Mouse (Mus musculus) lung, embryonic 16.5 days (tissue): ENCODE measurements around the gene Tmem8b. TPM values are rescaled to one million over a fixed set of nuclear protein-coding genes. Genes with fewer than 3 reads are reported as not detected.

Source experiments
- ATAC-seq: fragments of 200-750 bp; cut with Nextera tagmentation; 2 replicates; pipeline ENCODE4 v1.8.0; 2017; ENCODE audit warnings: low read depth, mild to moderate bottlenecking, moderate library complexity
- H3K27ac ChIP-seq: fragments of 300-500 bp; sonication (generic); 2 replicates; pipeline ENCODE4 v1.5.1; 2014; ENCODE audit warnings: mild to moderate bottlenecking, control low read depth, low read length
- H3K27me3 ChIP-seq: fragments of 300-500 bp; sonication (generic); 2 replicates; pipeline ENCODE4 v1.6.1; 2014; ENCODE audit warnings: low read depth, low read length, mixed read lengths; ENCODE audit not compliant: control insufficient read depth, insufficient read depth
- H3K36me3 ChIP-seq: fragments of 300-500 bp; sonication (generic); 2 replicates; pipeline ENCODE4 v1.6.1; 2014; ENCODE audit warnings: low read length; ENCODE audit not compliant: control insufficient read depth, insufficient read depth
- H3K4me1 ChIP-seq: fragments of 300-500 bp; sonication (generic); replicated peaks from 2 replicates; pipeline ENCODE4 v1.6.1; 2014; ENCODE audit warnings: low read length, mixed read lengths; ENCODE audit not compliant: control insufficient read depth, insufficient read depth
- H3K4me2 ChIP-seq: fragments of 300-500 bp; sonication (generic); 2 replicates; pipeline ENCODE4 v1.6.1; 2014; ENCODE audit warnings: low read depth, low read length, control low read depth
- H3K4me3 ChIP-seq: fragments of 300-500 bp; sonication (generic); 2 replicates; pipeline ENCODE4 v1.5.1; 2014; ENCODE audit warnings: mild to moderate bottlenecking, low read length, control low read depth
- H3K9ac ChIP-seq: fragments of 300-500 bp; sonication (generic); 2 replicates; pipeline ENCODE4 v1.6.1; 2014; ENCODE audit warnings: low read length, control low read depth
- H3K9me3 ChIP-seq: fragments of 300-500 bp; sonication (generic); 2 replicates; pipeline ENCODE4 v1.6.1; 2016; ENCODE audit warnings: low read length; ENCODE audit not compliant: control insufficient read depth
- WGBS: fragments of 180-500 bp; shearing (Covaris S2); extraction: QIAGEN DNeasy Blood & Tissue Kit; methylation state at CpG from one replicate; pipeline ENCODE4 v1.1.7; 2014; 5-methylcytosine and 5-hydroxymethylcytosine counted together
- polyA plus RNA-seq: library from polyadenylated mRNA; unstranded; fragments of >200 nt; fragmentation: Nextera tagmentation; extraction: Ambion mirVana; gene quantifications from 2 replicates; pipeline ENCODE4 v1.2.1, GENCODE M21; 2015

Tmem8b gene
- polyA plus RNA-seq, 1 experiment from 2014 or later: 4.8 TPM

GRCm38 (mm10) chr4:43633296-43633695 lies 35.5 kb upstream of the Tmem8b start:
- no peaks in the 10 kb centered on the region; the same call in 1 of the 2 replicates for H3K27me3 ChIP-seq
- no peaks in the 10 kb centered on the region for H3K36me3 ChIP-seq
- no peaks in the 10 kb centered on the region for H3K9me3 ChIP-seq
- no peak overlapping the region for H3K4me3 ChIP-seq
- H3K4me2 ChIP-seq: peak overlapping the region; percentile 81; the same call in 1 of the 2 replicates
- WGBS: 84% methylated on average over 8 of the region's 8 CpGs
- H3K9ac ChIP-seq: no peak overlapping the region
- ATAC-seq: no peak
- no peak overlapping the region for H3K27ac ChIP-seq
- peaks cover 11% of the 10 kb centered on the region for H3K4me1 ChIP-seq

GRCm38 (mm10) chr4:43633736-43634135 lies 35.0 kb upstream of the Tmem8b start:
- H3K9me3 ChIP-seq: no peaks in the 10 kb centered on the region
- no peak overlapping the region for H3K4me2 ChIP-seq
- H3K4me3 ChIP-seq: no peak overlapping the region
- ATAC-seq: no peak
- no peak overlapping the region for H3K9ac ChIP-seq
- 87% methylated on average over 2 of the region's 2 CpGs for WGBS
- H3K4me1 ChIP-seq: peaks cover 11% of the 10 kb centered on the region
- no peak overlapping the region for H3K27ac ChIP-seq
- H3K36me3 ChIP-seq: no peaks in the 10 kb centered on the region
- no peaks in the 10 kb centered on the region; the same call in 1 of the 2 replicates for H3K27me3 ChIP-seq

- Histone ChIP-seq H3K4me2 (no peak overlapping the region), H3K4me1 (peaks cover 11% of the 10 kb centered on the region), H3K4me3 (no peak overlapping the region), H3K9ac (no peak overlapping the region), H3K27me3 (no peaks in the 10 kb centered on the region; the same call in 1 of the 2 replicates), H3K36me3 (no peaks in the 10 kb centered on the region), H3K9me3 (no peaks in the 10 kb centered on the region), H3K27ac (no peak overlapping the region)
- ATAC-seq: no peak
- WGBS: 74% methylated on average over 7 of the region's 7 CpGs
Observed at GRCm38 (mm10) chr4:43634621-43635374, 34.0 kb upstream of the Tmem8b start.

- H3K27me3 ChIP-seq: no peaks in the 10 kb centered on the region; the same call in 1 of the 2 replicates
- H3K27ac ChIP-seq: no peak overlapping the region
- peaks cover 8% of the 10 kb centered on the region; the same call in 1 of the 2 replicates for H3K4me1 ChIP-seq
- no peaks in the 10 kb centered on the region for H3K36me3 ChIP-seq
- no peak for ATAC-seq
- no peak overlapping the region for H3K4me3 ChIP-seq
- H3K4me2 ChIP-seq: no peak overlapping the region
- WGBS: 74% methylated on average over 6 of the region's 6 CpGs
- no peak overlapping the region for H3K9ac ChIP-seq
- no peaks in the 10 kb centered on the region for H3K9me3 ChIP-seq
Observed at GRCm38 (mm10) chr4:43636751-43637150, 32.0 kb upstream of the Tmem8b start.

GRCm38 (mm10) chr4:43640076-43640475 lies 28.7 kb upstream of the Tmem8b start:
- Histone ChIP-seq H3K36me3 (no peaks in the 10 kb centered on the region), H3K27me3 (no peaks in the 10 kb centered on the region), H3K9me3 (no peaks in the 10 kb centered on the region), H3K9ac (no peak overlapping the region), H3K27ac (no peak overlapping the region), H3K4me2 (no peak overlapping the region), H3K4me1 (no peaks in the 10 kb centered on the region), H3K4me3 (no peak overlapping the region)
- 66% methylated on average over 9 of the region's 9 CpGs for WGBS
- ATAC-seq: no peak

GRCm38 (mm10) chr4:43640491-43640890 lies 28.3 kb upstream of the Tmem8b start:
- no peaks in the 10 kb centered on the region for H3K4me1 ChIP-seq
- H3K9me3 ChIP-seq: no peaks in the 10 kb centered on the region
- no peaks in the 10 kb centered on the region for H3K27me3 ChIP-seq
- 82% methylated on average over 6 of the region's 6 CpGs for WGBS
- H3K9ac ChIP-seq: no peak overlapping the region
- no peak for ATAC-seq
- H3K4me3 ChIP-seq: no peak overlapping the region
- no peak overlapping the region for H3K27ac ChIP-seq
- no peak overlapping the region for H3K4me2 ChIP-seq
- no peaks in the 10 kb centered on the region for H3K36me3 ChIP-seq

GRCm38 (mm10) chr4:43649783-43650182 lies 19.0 kb upstream of the Tmem8b start:
- no peak overlapping the region for H3K27ac ChIP-seq
- peaks cover 7% of the 10 kb centered on the region for H3K9me3 ChIP-seq
- no peak overlapping the region for H3K4me3 ChIP-seq
- H3K4me1 ChIP-seq: peaks cover 4% of the 10 kb centered on the region; the same call in 1 of the 2 replicates
- 95% methylated on average over 3 of the region's 3 CpGs for WGBS
- no peak overlapping the region for H3K4me2 ChIP-seq
- no peaks in the 10 kb centered on the region for H3K27me3 ChIP-seq
- no peak overlapping the region for H3K9ac ChIP-seq
- ATAC-seq: no peak
- peaks cover 13% of the 10 kb centered on the region for H3K36me3 ChIP-seq

- 83% methylated on average over 4 of the region's 4 CpGs for WGBS
- H3K9me3 ChIP-seq: peaks cover 7% of the 10 kb centered on the region
- H3K36me3 ChIP-seq: peaks cover 13% of the 10 kb centered on the region
- H3K4me1 ChIP-seq: peaks cover 6% of the 10 kb centered on the region
- no peak overlapping the region for H3K4me2 ChIP-seq
- H3K4me3 ChIP-seq: no peak overlapping the region
- H3K9ac ChIP-seq: no peak overlapping the region
- H3K27ac ChIP-seq: no peak overlapping the region
- no peaks in the 10 kb centered on the region for H3K27me3 ChIP-seq
- no peak for ATAC-seq
Observed at GRCm38 (mm10) chr4:43652726-43653125, 16.0 kb upstream of the Tmem8b start.

- H3K9ac ChIP-seq: peak within 1 kb of the TSS; percentile 35; the same call in 1 of the 2 replicates
- peak within 1 kb of the TSS; percentile 36 for H3K4me3 ChIP-seq
- peaks cover 6% of the 10 kb centered on the region for H3K4me1 ChIP-seq
- no peak within 1 kb of the TSS for H3K27ac ChIP-seq
- H3K27me3 ChIP-seq: no peaks in the 10 kb centered on the region
- ATAC-seq: no peak
- 9% methylated on average over 24 of the region's 24 CpGs for WGBS
- H3K4me2 ChIP-seq: peak within 1 kb of the TSS; percentile 52
- peaks cover 7% of the 10 kb centered on the region for H3K9me3 ChIP-seq
- H3K36me3 ChIP-seq: peaks cover 13% of the 10 kb centered on the region
Observed at GRCm38 (mm10) chr4:43653161-43654015, 15.4 kb upstream of the Tmem8b start, which contains the start of gene Spag8. Spag8 (minus strand) TSS chr4:43653594.
